Mouse (Mus musculus): ENCODE data around the gene Ccdc115. TPM values are rescaled to one million over a fixed set of nuclear protein-coding genes. Genes with fewer than 3 reads are reported as not detected.
A peak's percentile ranks its signal among the peaks of the same experiment; 100 is the strongest.

Gene Ccdc115
- total and polyA plus RNA-seq, 2 experiments from 2014 or later, result 38.3 to 51.7 TPM

DNA sequence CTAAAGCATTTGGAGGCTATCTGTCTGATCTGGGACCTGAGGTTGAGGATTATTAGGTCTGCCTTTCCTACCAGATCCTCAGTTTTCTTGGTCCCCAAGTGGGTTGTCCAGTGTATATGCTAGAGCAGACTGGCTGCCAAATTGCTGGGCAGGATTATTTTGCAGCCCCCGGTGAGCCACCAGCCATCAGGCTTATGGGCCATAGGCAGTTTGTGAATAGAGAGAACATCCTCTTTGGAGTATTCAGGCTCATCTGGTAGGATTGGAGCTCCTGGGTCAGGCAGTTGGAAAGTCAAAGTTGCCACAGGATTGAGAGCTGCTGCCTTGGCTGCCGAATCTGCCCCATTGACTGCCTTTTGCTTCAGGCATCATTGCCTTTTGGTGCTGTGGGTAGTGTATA lies 11.0 kb downstream of the Ccdc115 start:
- no peak for ATAC-seq
- DNase-seq (ENCODE audit: low spot score), result no peak
- no peak overlapping the region for H3K4me2 ChIP-seq (ENCODE audit: low read depth, low read length)
- WGBS, result 99% methylated on average over 2 of the region's 2 CpGs
- H3K36me3 ChIP-seq (ENCODE audit: insufficient read depth, low read length), result no peaks in the 10 kb centered on the region
- no peaks in the 10 kb centered on the region for H3K27me3 ChIP-seq (ENCODE audit: insufficient read depth, low read length)
- 0 out of 2 replicates have a peak, but pooled peaks cover 2% of the 10 kb centered on the region for H3K9me3 ChIP-seq (ENCODE audit: low read length)
- no peak for TF ChIP-seq CTCF (IDR thresholded peaks at IDR 0.05; ENCODE audit: low read depth)
- H3K4me1 ChIP-seq (ENCODE audit: insufficient read depth, low read length), result no peaks in the 10 kb centered on the region
- H3K27ac ChIP-seq, result no peak overlapping the region
- H3K4me3 ChIP-seq (ENCODE audit: low read length), result no peak overlapping the region
- H3K9ac ChIP-seq (replicated peaks; ENCODE audit: low read length), result no peak overlapping the region

DNA sequence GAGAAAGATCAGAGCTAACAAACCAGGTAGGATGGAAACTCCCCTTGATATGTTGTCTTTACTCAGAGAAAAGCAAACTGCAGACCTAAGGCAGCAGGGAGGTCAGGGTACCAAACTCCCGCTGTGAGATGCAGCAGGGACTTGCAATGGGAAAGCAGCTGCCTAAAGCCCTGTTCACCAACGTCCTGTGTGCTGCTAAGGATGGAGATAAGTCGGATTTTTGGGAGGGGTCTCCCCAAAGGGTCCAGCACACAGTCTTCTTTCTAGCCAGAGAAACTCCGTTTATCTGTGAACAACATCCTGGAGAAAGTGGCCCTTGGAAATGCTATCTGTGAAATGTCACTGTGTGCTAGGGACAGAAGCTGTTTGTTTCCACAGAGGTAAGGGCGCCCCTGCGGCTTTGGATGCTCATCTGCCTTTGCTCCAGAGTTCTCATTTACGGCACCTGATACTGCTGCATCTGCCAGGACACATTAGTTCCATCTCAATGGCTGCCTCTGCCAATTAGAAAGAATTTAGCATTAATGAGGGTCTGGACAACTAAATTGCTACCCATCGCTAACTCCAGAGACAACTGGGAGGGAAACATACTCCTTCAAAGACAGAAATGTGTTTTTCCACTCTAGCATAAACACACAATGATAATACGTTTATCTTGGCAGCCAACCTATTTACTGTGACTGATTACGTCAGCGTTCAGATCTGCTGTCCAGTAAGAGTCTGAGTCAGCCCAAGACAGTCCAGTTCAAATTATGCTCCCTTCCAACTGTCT lies 40.1 kb downstream of the Ccdc115 start:
- H3K9ac ChIP-seq (replicated peaks; ENCODE audit: low read length), result no peak overlapping the region
- DNase-seq (ENCODE audit: low spot score) (peak; percentile 50), ATAC-seq (peak; percentile 74)
- no peaks in the 10 kb centered on the region for H3K27me3 ChIP-seq (ENCODE audit: insufficient read depth, low read length)
- no peak overlapping the region for H3K27ac ChIP-seq
- no peaks in the 10 kb centered on the region for H3K36me3 ChIP-seq (ENCODE audit: insufficient read depth, low read length)
- 21% methylated on average over 11 of the region's 11 CpGs for WGBS
- H3K4me2 ChIP-seq (ENCODE audit: low read depth, low read length), result 0 out of 2 replicates have a peak overlapping the region, but pooled peaks have one; percentile 18
- no peak overlapping the region for H3K4me3 ChIP-seq (ENCODE audit: low read length)
- no peak for TF ChIP-seq CTCF (IDR thresholded peaks at IDR 0.05; ENCODE audit: low read depth)
- H3K9me3 ChIP-seq (ENCODE audit: low read length), result no peaks in the 10 kb centered on the region
- H3K4me1 ChIP-seq (ENCODE audit: insufficient read depth, low read length), result no peaks in the 10 kb centered on the region; the same call in 1 of the 2 replicates

DNA sequence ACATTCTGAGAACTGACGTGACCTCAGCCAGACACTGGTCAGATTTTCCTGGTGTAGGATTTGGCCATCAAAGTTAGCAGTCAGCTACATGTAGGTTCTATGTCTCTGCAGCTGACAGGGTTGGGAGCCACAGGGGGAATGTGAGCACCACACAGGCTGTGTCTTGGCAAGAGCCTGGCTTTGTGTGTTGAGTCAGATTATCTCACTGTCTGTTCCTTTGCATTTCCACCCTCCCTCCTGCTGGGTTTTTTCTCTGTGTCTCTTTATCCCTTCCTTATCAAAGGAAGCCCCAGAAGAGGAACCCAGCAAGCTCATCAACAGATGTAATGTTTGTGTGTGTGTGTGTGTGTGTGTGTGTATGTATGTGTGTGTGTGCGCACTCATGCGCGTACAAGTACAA lies 43.2 kb downstream of the Ccdc115 start:
- DNase-seq (ENCODE audit: low spot score) (peak; percentile 8), ATAC-seq (no peak)
- H3K9me3 ChIP-seq (ENCODE audit: low read length), result no peaks in the 10 kb centered on the region

DNA sequence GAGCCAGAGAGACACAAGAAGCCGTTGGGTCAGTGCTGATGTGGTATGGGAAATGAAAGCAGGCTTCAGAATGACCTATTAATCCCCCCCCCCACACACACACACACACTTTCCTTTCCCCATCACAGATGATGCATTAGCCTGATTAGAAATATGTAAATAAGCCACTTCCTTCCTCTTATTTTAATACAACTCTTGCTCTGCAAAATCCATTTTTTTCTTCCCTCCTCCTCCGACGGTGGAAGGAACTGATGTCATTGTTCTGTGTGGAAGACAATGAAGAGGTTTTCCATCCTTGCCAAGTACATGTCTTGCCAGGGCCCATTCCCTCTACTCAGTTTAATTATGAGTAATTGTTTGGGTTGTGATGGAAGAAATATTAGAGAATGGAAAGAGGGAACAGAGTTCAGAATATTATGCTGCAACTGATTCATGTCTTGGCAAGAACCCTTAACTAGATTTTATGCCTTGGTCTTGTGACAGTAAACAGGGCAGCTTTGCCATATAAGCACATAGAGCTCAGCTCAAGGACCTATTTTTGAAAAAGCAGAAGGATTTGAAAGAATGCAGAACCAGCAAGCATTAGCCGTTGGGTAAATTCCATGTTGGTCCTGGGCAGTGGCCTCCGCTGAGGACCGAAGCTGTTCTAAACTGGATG lies 50.1 kb downstream of the Ccdc115 start:
- no peaks in the 10 kb centered on the region for H3K9me3 ChIP-seq (ENCODE audit: low read length)
- no peaks in the 10 kb centered on the region for H3K4me1 ChIP-seq (ENCODE audit: insufficient read depth, low read length)
- no peak overlapping the region for H3K27ac ChIP-seq
- TF ChIP-seq CTCF (IDR thresholded peaks at IDR 0.05; ENCODE audit: low read depth), result no peak
- no peak overlapping the region for H3K9ac ChIP-seq (replicated peaks; ENCODE audit: low read length)
- H3K4me2 ChIP-seq (ENCODE audit: low read depth, low read length), result no peak overlapping the region
- H3K4me3 ChIP-seq (ENCODE audit: low read length), result no peak overlapping the region
- no peaks in the 10 kb centered on the region for H3K27me3 ChIP-seq (ENCODE audit: insufficient read depth, low read length)
- 65% methylated on average over 6 of the region's 6 CpGs for WGBS
- H3K36me3 ChIP-seq (ENCODE audit: insufficient read depth, low read length), result no peaks in the 10 kb centered on the region
- ATAC-seq, result no peak
- no peak for DNase-seq (ENCODE audit: low spot score)

More for the DNA sequence above, 43.2 kb downstream of the Ccdc115 start:
- Histone ChIP-seq H3K4me3 (ENCODE audit: low read length) (no peak overlapping the region), H3K9ac (replicated peaks; ENCODE audit: low read length) (no peak overlapping the region), H3K27me3 (ENCODE audit: insufficient read depth, low read length) (no peaks in the 10 kb centered on the region), H3K4me1 (ENCODE audit: insufficient read depth, low read length) (no peaks in the 10 kb centered on the region; the same call in 1 of the 2 replicates), H3K4me2 (ENCODE audit: low read depth, low read length) (no peak overlapping the region), H3K27ac (no peak overlapping the region), H3K36me3 (ENCODE audit: insufficient read depth, low read length) (no peaks in the 10 kb centered on the region)
- 71% methylated on average over 4 of the region's 4 CpGs for WGBS
- no peak for TF ChIP-seq CTCF (IDR thresholded peaks at IDR 0.05; ENCODE audit: low read depth)

DNA sequence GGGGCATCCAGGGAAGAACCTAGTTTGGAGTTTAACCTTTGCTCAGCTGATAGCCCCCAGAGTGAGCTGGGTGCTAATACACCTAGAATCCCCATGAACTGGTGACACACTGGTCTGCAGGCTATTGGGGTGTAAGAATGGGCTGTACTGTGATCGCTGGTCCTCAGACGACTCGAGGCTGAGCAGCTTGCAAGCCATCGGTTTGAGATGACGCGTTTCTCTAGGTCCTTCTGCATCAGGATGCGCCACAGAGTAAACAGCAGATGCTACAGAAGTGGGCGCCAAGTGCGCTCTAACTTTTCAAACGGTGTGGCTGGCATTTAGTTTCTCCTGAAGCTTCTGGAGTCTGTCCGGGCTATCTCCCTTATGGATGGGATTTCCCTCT lies 50.6 kb downstream of the Ccdc115 start:
- H3K36me3 ChIP-seq (ENCODE audit: insufficient read depth, low read length), result no peaks in the 10 kb centered on the region
- no peak for TF ChIP-seq CTCF (IDR thresholded peaks at IDR 0.05; ENCODE audit: low read depth)
- no peak overlapping the region for H3K4me3 ChIP-seq (ENCODE audit: low read length)
- H3K27ac ChIP-seq, result no peak overlapping the region
- H3K9ac ChIP-seq (replicated peaks; ENCODE audit: low read length), result no peak overlapping the region
- no peaks in the 10 kb centered on the region for H3K9me3 ChIP-seq (ENCODE audit: low read length)
- no peaks in the 10 kb centered on the region for H3K27me3 ChIP-seq (ENCODE audit: insufficient read depth, low read length)
- no peak for ATAC-seq
- no peaks in the 10 kb centered on the region for H3K4me1 ChIP-seq (ENCODE audit: insufficient read depth, low read length)
- DNase-seq (ENCODE audit: low spot score), result peak; percentile 7
- WGBS, result 73% methylated on average over 11 of the region's 11 CpGs
- no peak overlapping the region for H3K4me2 ChIP-seq (ENCODE audit: low read depth, low read length)

DNA sequence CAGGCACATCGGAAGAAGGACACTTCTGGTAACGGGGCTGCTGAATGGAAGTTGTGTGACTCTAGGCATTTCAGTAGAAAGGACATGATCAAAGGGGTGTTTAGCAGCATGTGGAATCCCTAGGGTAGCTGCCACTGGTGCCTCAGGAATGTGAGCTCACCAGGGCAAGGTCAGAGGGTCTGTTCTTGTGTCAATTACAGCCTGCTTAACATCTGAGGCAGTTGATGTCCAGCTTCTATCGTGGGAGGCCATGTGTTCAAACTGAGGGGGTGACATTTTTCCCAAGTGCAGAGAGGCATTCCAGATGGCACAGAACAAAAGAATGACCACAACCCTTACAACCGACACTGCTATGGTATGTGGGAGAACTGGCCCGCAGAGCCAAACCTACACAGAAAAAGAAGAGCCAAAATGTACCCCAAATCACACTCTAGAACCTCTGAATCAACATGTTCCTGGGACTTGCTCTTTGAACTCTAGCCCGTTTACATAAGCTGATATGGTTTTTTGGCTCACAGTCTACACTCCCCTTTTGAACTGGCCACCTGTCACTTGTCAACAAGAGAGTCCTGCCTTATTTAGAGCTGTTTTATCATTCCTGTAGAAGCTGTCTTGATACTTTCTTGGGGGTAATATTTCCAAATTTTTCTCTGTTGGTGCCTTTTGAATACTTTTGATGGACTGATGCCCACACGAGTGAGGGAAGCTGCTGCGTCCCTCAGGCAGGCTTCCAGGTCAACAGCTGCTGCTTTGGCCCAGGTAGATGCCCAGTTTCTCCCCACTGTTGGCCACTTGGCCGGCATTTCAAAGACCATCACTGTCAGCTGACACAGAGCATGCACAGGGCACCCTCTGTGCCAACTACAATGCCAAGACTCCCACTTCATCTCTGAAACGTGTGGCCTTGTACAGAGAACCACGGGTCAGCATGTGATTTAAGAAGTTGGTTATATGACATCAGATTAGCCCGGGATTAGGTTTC lies 51.8 kb downstream of the Ccdc115 start:
- H3K36me3 ChIP-seq (ENCODE audit: insufficient read depth, low read length), result no peaks in the 10 kb centered on the region
- TF ChIP-seq CTCF (IDR thresholded peaks at IDR 0.05; ENCODE audit: low read depth), result no peak
- WGBS, result 37% methylated on average over 12 of the region's 12 CpGs

More for the DNA sequence above, 51.8 kb downstream of the Ccdc115 start:
- ATAC-seq (peak; percentile 68; the same call in 1 of the 2 replicates), DNase-seq (ENCODE audit: low spot score) (peak; percentile 66)
- Histone ChIP-seq H3K9me3 (ENCODE audit: low read length) (no peaks in the 10 kb centered on the region), H3K4me1 (ENCODE audit: insufficient read depth, low read length) (no peaks in the 10 kb centered on the region), H3K9ac (replicated peaks; ENCODE audit: low read length) (no peak overlapping the region), H3K27me3 (ENCODE audit: insufficient read depth, low read length) (no peaks in the 10 kb centered on the region), H3K4me2 (ENCODE audit: low read depth, low read length) (no peak overlapping the region), H3K4me3 (ENCODE audit: low read length) (no peak overlapping the region), H3K27ac (no peak overlapping the region)

Small RNA genes within 50 kb of the gene (microRNA-seq; reads per million reads assigned to microRNA genes)
- gene Mir5103, result 0.72 to 1.4 reads per million in 2 experiments

Other genes starting within 250 kb of the Ccdc115 start
- 21.5 and 30.7 TPM in 2 replicates for gene Imp4, start 179 bp upstream of the Ccdc115 start, total RNA-seq (2014; rRNA removed)
- gene Imp4, start 179 bp upstream of the Ccdc115 start, polyA plus RNA-seq (2015; fragmentation: Nextera tagmentation; extraction: Ambion mirVana), result 41.3 and 47.7 TPM in 2 replicates
- 0.25 and 0.63 TPM in 2 replicates for gene Ptpn18, start 20.1 kb upstream of the Ccdc115 start, total RNA-seq (2014; rRNA removed)
- gene Ptpn18, start 20.1 kb upstream of the Ccdc115 start, polyA plus RNA-seq (2015; fragmentation: Nextera tagmentation; extraction: Ambion mirVana), result 6.7 and 6.9 TPM in 2 replicates
- not detected in 2 replicates for gene Prss39, start 58.7 kb upstream of the Ccdc115 start, total RNA-seq (2014; rRNA removed)
- gene Prss39, start 58.7 kb upstream of the Ccdc115 start, polyA plus RNA-seq (2015; fragmentation: Nextera tagmentation; extraction: Ambion mirVana), result not detected in 2 replicates
- gene Cfc1, start 96.0 kb upstream of the Ccdc115 start, total RNA-seq (2014; rRNA removed), result 1.2 TPM in 1 of 2 replicates, not detected in the other
- gene Cfc1, start 96.0 kb upstream of the Ccdc115 start, polyA plus RNA-seq (2015; fragmentation: Nextera tagmentation; extraction: Ambion mirVana), result 0.30 and 0.36 TPM in 2 replicates
- gene Prss40, start 121.3 kb upstream of the Ccdc115 start, total RNA-seq (2014; rRNA removed), result not detected in 2 replicates
- 0.09 TPM in 1 of 2 replicates, not detected in the other for gene Prss40, start 121.3 kb upstream of the Ccdc115 start, polyA plus RNA-seq (2015; fragmentation: Nextera tagmentation; extraction: Ambion mirVana)
- gene Amer3, start 140.0 kb upstream of the Ccdc115 start, total RNA-seq (2014; rRNA removed), result 51.5 and 55.3 TPM in 2 replicates
- 15.4 and 18.2 TPM in 2 replicates for gene Amer3, start 140.0 kb upstream of the Ccdc115 start, polyA plus RNA-seq (2015; fragmentation: Nextera tagmentation; extraction: Ambion mirVana)

Measured in hindbrain, postnatal 0 days (tissue).